Mouse (Mus musculus) CH12F3 (cell line): ENCODE measurements around the gene Kif1b.
"Not testable (repeated sequence)": the region's sequence is repeated elsewhere in the genome, so short reads cannot be mapped to it uniquely, and the experiment has no call there.

ENCODE experiments used
- in situ Hi-C: fragments of 300-500 bp; cut with MboI; formaldehyde crosslinking; loops from 2 replicates; pipeline ENCODE4 v1.14.3; 2020; ENCODE audit warnings: low sequenced_read_pairs

Kif1b gene

DNA sequence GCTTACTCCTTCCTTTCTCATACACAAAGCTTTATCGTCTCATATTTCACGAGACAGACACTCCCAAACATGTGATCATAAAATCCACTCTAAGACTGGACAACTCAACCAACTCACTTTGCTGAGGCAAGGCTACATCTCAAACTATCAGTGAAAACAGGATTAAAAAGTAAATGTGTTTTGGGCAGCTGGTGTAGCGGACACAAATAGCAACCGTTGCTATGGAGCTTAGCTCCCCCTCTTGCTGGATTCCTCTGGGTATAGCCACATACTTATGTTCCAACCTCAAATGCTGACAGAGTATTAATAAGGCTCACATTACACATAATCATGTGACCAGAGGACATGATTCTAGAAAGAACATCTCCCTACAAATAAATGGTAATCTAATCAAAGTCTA, 29.9 kb downstream of the Kif1b start:
- in situ Hi-C loops, result no loop called here

- in situ Hi-C loops, result no loop called here
Observed at GRCm38 (mm10) chr4:149273128-149273527, 34.4 kb downstream of the Kif1b start.

DNA sequence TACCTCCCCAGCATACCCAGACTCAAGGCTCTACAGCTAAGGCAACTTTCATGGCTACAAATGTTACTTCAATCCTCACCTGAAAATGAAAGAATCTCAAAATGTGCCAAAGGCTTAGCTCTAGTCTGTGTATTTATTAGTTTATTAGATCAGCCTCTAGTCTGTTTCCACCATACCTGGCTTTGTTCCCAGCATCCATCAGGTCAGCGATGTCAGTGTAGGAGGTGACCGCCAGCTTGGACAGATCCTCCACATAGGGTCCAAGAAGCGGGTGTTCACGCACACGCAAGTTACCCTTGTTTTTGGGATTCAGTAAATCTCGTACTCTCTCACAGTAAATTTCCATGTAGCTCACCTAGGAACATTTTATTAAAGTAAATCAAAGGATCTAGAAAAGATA, 37.0 kb downstream of the Kif1b start:
- in situ Hi-C loops, result no loop called here

- in situ Hi-C loops, result no loop called here
Observed at GRCm38 (mm10) chr4:149269026-149269425, 38.5 kb downstream of the Kif1b start.

- in situ Hi-C loops, result no loop called here
Observed at GRCm38 (mm10) chr4:149264895-149265294, 42.6 kb downstream of the Kif1b start.

DNA sequence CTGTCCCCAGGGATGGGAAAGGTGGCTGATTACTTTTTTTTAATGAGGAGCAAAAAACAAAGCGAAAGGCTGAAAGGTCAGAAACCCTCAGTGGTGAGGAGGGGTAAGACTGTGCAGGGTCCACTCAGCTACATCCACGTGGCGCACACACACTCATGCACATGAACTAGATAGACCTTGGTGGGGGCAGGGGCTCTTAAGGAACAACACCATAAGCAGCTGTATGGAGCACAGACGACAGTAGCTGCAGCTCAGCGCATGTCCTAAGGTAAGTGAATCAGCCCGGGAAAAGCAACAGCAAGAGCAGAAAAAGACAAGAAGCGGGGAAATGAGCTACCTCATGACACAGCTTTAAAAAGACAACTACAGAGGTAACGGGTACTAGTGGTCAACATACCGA, 44.3 kb downstream of the Kif1b start:
- in situ Hi-C loops, result no loop called here

GRCm38 (mm10) chr4:149261466-149261865, 46.0 kb downstream of the Kif1b start:
- in situ Hi-C loops, result no loop called here

GRCm38 (mm10) chr4:149260911-149261310, 46.6 kb downstream of the Kif1b start:
- in situ Hi-C loops, result no loop called here

GRCm38 (mm10) chr4:149259391-149260094, 48.0 kb downstream of the Kif1b start:
- in situ Hi-C loops, result no loop called here

DNA sequence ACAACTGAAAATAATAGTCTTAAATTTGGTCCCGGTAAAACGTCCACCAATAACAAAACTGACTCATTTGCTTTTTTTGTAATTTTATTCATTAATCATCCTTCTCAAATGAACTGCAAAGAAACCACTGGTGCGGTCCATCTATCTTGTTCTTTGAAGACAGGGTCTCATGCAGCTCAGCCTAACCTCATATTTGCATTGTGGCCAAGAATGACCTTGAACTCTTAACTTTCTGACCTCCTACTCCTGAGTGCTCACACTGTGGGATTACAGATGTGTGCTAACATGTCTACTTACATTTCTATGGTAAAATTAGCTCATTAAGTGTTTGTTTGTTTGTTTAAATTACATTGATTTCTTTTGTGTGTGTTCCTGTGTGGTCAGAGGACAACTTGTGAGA, 48.6 kb downstream of the Kif1b start:
- in situ Hi-C loops, result no loop called here

GRCm38 (mm10) chr4:149256511-149257300, 50.8 kb downstream of the Kif1b start:
- in situ Hi-C loops, result no loop called here

GRCm38 (mm10) chr4:149255277-149256270, 51.9 kb downstream of the Kif1b start:
- in situ Hi-C loops, result no loop called here

DNA sequence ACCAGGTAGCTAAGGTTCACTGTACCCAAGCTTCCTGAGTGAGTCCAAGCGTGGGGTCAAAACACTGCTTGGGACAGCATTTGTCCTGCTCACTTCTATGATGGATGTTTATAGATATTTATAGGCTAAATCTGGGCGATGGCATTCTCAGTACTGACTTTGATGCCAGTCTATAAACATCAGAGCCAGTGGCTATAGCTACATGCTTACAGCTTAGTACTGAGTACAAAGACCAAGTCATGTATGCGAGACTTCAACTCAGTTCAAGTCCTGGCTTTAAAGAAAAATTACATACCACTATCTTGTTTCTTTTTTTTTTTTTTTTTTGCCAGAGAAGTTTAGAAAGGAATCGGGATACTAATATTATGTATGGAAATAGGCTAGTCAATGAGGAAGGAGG, 52.7 kb downstream of the Kif1b start:
- in situ Hi-C loops, result no loop called here

- in situ Hi-C loops, result no loop called here
Observed at GRCm38 (mm10) chr4:149249311-149249710, 58.2 kb downstream of the Kif1b start.

GRCm38 (mm10) chr4:149247772-149248171, 59.7 kb downstream of the Kif1b start:
- in situ Hi-C loops, result no loop called here

- in situ Hi-C loops, result no loop called here
Observed at GRCm38 (mm10) chr4:149247156-149247633, 60.3 kb downstream of the Kif1b start.

DNA sequence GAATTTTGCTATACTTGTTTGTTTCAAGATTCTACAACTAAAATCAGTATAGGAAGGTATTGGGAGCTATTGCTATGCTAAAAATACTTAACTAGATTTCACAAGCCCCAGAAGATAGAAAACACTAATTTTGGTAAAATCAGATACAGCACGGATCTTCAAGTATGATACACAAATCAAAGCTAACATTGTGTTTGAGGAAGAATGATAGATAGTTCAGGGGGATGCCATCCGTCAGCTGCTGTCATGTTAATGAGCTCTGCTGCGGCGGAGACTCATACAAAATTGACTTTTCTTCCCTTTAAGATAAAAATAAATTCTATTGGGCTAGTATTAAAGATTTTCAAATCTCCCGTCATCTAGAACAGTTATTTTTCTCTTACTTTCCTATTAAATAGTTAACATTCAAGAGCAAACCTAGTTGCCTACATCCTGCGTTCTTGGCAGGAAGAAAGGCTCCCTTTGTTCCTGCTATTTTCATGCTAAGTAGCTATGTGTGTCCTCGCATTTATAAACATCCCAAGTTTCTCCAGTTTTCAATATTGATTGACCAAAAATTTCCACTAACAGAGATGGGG, 60.8 kb downstream of the Kif1b start:
- in situ Hi-C loops, result no loop called here

DNA sequence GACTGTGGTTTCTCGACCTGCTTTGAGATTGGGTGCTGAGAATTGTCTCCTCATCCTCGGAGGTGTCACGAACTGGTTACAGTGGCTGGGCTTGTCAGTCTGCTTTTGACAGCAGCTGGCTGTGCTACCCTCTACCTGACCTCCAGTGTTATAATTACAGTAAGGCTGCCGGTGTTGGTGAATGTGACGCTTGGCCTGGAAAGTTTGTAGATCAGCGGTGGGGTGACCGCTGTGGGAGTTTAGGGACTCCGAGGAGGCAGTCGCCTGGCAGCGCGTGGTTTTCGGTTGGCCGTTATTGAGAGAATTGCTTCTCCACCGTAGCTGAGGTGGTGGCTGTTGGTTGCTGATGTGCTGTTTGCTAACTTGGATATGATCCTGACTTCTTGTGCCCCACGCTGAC, 70.5 kb downstream of the Kif1b start:
- in situ Hi-C loops, result no loop called here

DNA sequence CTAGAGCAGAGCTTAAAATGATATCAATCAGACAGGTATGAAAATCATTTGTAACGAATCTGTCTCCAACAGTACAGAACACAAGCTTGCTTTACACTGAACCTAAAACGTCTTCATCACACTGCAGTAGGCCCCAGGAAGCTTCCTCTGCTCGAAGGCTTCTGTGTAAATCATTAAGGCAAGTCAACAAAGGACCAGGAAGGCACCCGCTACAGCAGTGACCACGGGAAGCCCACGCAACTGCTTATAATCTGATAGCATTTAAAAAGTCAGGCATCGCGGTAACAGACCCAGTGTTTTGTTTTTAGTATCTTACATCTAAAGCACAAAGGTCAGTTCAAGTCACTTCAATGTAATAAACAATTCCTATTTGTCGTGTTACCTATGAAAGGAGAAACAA, 73.6 kb downstream of the Kif1b start:
- in situ Hi-C loops, result no loop called here

DNA sequence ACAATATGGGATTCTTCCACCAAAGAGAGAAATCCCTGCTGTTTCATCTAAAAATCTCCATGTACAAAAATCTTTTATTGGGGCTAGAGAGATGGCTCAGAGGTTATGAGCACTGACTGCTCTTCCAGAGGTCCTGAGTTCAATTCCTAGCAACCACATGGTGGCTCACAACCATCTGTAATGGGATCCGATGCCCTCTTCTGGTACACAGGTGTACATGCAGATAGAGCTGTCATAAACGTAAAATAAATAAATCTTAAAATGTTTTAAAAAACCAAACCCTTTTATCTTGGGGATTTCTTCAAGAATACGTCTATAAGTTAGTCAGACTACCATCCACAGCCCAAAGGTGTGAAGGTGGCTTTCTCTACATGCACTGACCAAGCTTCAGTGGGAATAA, 78.8 kb downstream of the Kif1b start:
- in situ Hi-C loops, result not testable (repeated sequence)

DNA sequence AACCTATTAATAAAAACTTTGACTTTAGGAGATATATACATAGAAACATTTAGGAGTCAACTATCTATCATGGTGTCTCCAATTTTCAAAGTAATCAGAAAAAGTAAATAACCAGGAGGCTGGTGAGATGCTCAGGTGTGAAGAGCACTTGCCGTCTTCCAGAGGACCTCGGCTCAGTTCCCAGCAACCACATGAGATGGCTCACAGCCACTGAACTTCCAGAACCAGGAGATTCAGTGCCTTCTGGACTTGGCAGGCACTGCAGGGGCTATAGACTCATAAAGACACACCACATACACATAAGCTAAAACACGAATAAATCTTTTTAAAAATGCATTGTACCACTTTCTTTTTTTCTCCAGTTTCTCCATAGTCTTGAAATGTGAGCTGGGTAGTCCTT, 79.2 kb downstream of the Kif1b start:
- in situ Hi-C loops, result no loop called here
